Mouse (Mus musculus) cerebellum, adult 2 months (tissue): ENCODE data around the gene Abtb1.

Source experiments
- CTCF ChIP-seq: fragments of 200-500 bp; IDR thresholded peaks from 2 replicates; pipeline ENCODE4 v1.5.1; 2011; ENCODE audit warnings: low read depth, mild to moderate bottlenecking, control low read depth, low read length, moderate library complexity, borderline replicate concordance; ENCODE audit not compliant: insufficient read depth
- POLR2A ChIP-seq: fragments of 200-500 bp; IDR thresholded peaks from 2 replicates; pipeline ENCODE4 v1.6.1; 2011; ENCODE audit warnings: low read length, control low read depth, borderline replicate concordance; ENCODE audit not compliant: insufficient read depth

DNA sequence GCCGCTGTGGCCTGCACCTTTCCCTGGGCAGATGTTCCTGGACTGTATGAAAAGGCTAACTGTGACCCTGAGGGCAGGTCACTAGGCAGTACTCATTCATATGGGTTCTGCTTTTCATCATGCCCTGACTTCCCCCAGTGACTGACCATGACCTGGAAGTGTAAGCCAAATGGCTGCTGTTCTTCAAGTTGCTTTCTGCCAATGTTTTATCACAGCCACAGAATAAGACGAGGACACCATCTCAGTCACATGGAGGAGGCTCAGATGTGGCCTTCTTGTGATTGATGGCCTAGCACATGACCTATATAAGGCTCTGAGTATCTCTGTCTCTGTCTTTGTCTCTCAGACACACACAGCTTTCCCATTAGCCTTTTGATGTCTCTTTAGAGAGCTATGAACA, 5.8 kb upstream of the Abtb1 start:
- TF ChIP-seq POLR2A (no peak), CTCF (no peak)
